Mouse (Mus musculus): Measurements from ENCODE around the gene Dicer1.
"Not testable (repeated sequence)": the region's sequence is repeated elsewhere in the genome, so short reads cannot be mapped to it uniquely, and the experiment has no call there.

Gene Dicer1

DNA sequence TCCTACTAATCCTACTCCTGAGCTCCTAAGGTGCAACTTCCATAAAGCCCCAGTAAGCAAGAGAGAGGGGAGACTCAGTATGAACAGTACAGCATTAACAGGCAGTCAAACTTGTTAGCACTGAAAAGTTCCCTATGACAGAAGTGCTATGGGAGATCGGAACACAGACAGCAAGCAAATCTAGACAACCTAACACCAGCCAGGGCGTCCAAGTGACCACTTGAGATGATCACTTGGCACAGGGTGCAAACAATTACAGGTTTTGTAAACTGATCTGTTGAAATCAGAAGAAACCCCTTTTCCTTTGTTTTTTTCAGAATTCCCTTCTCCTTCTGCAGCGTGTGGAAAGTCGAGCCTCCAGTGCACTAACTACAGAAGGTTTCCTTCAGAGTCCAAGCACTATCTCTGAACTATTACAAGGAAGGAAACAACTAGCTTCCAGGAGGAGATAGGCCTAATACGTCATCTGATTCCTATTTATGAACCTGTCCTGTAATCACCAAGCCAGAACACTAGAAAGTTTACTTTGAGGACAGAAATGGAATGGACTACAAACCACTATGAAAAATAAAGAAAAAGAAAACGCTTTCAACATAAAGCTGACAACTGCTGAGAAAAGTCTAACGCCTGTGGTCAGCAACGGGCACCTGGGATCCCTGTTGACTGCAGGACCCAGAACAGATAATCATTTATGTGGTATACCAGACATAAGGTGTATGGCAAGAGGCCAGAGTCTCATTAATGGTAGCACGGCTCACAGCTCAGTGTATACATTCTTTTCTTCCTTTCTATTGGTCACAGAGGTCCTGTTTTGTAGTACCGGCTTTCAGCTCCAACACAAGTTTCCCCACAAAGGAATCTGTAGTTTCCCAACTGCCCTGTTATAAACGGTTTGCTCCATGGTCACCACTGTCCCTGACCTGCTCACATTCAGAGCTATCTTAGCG is 10.6 kb downstream of the Dicer1 start:
- DNase-seq: no peak

DNA sequence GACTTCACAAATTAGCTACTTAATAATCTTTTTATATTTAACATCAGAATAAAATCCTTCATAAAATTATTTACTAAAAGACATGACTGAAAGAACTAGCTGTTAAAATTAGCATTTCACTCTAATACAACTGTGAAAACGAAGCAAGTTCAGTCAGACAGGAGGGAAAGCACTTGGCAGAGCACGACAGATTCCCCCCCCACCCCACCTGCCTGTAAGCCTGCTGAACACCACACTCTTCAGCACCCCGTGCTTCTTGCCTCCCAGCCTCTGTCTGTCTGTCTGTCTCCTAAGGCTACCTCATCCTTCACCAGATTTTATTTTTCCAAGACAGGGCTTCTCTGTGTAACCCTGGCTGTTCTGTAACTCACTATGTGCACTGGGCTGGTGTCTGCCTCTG is 12.8 kb downstream of the Dicer1 start:
- DNase-seq: no peak

DNA sequence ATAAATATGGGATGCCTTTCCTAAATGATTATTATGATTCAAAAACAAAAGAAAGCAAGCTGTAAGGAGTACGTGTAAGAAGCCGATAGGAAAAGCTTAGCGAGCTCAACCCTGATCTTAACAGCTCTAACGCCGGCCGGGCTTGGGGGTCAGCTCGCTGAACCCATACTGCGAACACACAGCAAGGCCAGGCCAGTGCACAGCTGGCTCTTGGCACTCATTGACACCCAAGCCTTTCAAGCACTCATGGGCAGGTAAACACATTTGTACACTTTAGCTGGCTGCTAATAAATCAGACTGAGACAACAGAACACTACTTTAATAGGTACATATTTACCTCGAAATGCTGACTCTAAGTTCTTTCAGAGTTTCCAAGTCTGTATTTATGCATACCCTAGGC is 13.3 kb downstream of the Dicer1 start:
- no peak for DNase-seq

- DNase-seq: no peak
These were observed 14.1 kb downstream of the Dicer1 start for GRCm38 (mm10) chr12:104737666-104738065.

GRCm38 (mm10) chr12:104735993-104736395 is 15.8 kb downstream of the Dicer1 start:
- no peak for DNase-seq

DNA sequence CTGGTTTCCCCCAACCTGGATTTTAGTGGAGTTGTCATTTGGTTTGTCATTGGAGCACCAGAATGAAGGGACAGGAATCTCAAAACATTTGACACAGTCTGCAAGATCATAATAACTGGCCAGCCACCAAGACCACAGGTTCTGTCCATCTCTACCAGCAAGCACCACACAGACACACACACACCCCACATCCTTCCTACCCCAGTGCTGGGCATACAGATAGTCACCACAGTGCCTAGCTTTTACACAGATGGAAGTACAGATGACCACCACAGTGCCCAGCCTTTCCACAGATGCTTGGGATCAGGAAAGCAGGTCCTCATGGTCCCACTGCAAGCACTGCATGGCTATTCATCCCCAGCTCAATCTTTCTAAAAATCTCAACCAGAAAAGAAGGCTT is 18.6 kb downstream of the Dicer1 start:
- DNase-seq: no peak

GRCm38 (mm10) chr12:104731782-104732181 is 20.0 kb downstream of the Dicer1 start:
- DNase-seq: no peak

DNA sequence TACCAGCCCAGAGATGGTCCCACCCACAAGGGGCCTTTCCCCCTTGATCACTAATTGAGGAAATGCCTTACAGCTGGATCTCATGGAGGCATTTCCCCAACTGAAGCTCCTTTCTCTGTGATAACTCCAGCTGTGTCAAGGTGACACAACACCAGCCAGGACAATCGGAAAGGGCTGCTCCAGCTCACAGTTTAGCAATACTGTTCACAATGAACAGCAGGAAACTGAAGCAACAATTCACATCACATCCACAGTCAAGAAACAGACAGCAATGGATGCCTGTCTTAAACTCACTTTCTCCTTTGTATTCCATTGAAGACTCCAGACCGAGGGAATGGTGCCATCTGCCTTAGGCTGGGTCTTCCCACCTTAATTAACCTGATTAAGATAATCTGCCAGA is 25.3 kb downstream of the Dicer1 start:
- not testable (repeated sequence) for DNase-seq

GRCm38 (mm10) chr12:104722056-104722455 is 29.7 kb downstream of the Dicer1 start:
- DNase-seq: no peak

GRCm38 (mm10) chr12:104721011-104721410 is 30.7 kb downstream of the Dicer1 start:
- DNase-seq: no peak

DNA sequence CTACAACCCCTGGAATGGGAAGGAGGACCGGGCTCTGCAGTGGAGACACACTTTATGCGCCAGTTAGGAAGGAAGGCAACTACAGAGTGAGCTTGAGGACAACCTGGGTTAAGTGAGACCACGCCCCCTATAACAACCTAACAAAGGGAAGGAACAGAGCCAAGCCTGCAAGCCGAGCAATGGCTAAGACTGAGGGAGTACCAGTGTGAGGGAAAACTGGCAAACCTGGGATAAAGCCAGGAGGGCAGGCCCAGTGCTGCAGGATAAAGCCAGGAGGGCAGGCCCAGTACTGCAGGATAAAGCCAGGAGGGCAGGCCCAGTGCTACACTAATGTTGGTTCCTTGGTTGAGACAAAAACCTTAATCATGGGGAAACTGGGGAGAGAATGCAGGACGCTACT is 32.8 kb downstream of the Dicer1 start:
- no peak for DNase-seq

- DNase-seq: no peak
These were observed 35.3 kb downstream of the Dicer1 start for GRCm38 (mm10) chr12:104716409-104716808.

DNA sequence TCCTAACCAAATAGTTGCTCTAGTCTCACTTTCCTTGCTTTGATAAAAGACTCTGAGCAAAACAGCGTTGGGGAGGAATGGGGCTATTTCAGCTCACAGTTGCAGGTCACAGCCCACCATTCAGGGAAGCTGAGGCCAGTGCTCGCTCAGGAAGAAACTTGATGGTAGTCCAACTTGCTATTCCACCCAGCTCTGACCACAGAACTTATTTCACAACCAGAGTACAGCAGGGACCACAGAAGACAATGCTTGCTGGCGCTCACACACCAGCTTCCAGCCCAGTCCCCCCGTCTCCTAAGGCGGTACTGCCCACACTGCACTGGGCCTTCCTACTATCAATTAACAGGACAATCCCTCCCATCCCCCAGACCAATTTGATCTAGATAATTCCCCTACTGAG is 36.3 kb downstream of the Dicer1 start:
- DNase-seq: no peak

- DNase-seq: no peak
These were observed 51.5 kb downstream of the Dicer1 start for GRCm38 (mm10) chr12:104700266-104700665.

DNA sequence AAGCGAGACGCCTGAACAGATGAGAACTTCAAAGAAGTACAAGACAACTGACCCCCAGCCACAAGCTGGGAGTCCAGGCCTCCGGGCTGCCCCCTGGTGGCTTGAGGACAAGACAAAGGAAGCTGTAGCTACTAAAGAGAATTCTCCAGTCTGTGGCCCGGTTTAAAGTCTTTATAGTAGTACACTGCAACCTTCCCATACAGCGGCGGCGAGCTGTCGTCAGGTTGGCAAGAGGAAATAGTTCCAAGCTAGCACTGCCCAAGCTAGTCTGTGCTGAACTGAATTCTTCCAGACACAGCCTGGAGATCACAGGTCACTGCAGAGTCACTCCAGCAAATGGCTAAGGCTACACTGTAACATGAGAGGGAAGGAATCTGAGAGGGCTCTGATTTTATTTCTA is 52.0 kb downstream of the Dicer1 start:
- peak; percentile 49 for DNase-seq

DNA sequence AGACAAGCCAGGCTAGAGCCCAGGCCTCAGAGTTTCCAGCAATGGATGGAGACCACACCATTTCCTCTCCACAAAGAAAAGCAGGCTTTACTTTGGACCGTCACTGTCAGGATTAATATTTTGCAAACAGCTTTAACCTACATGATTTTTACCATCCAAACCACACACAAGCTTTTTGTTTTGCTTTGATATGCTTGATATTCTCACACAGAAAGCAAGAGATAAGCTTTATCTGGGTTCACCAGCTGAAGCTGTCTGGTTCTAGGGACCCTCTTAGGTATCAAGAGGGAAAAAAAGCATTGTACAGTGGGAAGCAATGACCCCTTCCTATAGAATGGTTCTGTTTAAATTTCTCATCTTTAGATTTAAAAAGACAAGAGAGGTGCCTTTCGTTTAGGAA is 56.2 kb downstream of the Dicer1 start:
- no peak for DNase-seq

- no peak for DNase-seq
These were observed 58.9 kb downstream of the Dicer1 start for GRCm38 (mm10) chr12:104692864-104693263.

- DNase-seq: peak; percentile 18
These were observed 61.3 kb downstream of the Dicer1 start for GRCm38 (mm10) chr12:104690412-104690811.

DNA sequence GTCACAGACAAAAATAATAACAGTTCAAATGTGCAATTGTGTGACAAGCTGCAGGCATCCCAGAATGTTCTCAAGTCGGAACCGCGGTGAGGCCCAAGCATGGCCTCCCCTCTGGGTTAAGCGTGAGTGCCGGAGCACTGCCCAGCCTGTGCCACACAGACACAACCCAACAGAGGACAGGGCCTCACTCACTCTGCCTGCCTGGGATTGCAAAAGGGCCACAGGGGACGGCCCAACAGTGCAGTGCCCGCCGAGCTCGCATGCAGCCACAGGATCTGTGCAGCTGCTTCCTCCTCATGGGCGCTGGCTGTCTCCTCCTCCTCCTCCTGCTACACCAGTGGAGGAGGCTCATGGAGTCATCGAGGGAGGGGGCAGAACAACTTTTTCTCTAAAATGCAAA is 62.9 kb downstream of the Dicer1 start:
- no peak for DNase-seq

GRCm38 (mm10) chr12:104684411-104684931 is 67.3 kb downstream of the Dicer1 start:
- DNase-seq: no peak

- DNase-seq: no peak
These were observed 72.0 kb downstream of the Dicer1 start for GRCm38 (mm10) chr12:104679819-104680132.

- no peak for DNase-seq
These were observed 72.5 kb downstream of the Dicer1 start for GRCm38 (mm10) chr12:104679121-104679818.

DNA sequence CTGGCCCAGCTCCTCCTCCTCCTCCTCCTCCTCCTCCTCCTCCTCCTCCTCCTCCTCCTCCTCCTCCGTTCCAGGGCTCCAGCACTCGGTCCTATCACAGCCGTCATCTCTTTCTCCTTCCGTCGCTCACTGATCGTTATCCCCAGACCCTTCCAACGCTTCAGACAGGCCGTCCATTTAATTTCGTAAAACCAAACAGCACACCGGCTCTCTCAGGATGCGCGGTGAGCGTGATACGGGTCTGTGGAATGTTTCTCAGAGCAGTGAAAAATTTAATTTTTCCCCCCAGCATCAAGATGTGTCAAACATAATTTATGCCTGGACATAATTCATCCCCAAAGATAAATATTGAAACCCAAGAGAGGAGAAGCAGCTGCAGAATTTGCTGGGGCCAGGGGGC is 73.3 kb downstream of the Dicer1 start:
- DNase-seq: no peak

DNA sequence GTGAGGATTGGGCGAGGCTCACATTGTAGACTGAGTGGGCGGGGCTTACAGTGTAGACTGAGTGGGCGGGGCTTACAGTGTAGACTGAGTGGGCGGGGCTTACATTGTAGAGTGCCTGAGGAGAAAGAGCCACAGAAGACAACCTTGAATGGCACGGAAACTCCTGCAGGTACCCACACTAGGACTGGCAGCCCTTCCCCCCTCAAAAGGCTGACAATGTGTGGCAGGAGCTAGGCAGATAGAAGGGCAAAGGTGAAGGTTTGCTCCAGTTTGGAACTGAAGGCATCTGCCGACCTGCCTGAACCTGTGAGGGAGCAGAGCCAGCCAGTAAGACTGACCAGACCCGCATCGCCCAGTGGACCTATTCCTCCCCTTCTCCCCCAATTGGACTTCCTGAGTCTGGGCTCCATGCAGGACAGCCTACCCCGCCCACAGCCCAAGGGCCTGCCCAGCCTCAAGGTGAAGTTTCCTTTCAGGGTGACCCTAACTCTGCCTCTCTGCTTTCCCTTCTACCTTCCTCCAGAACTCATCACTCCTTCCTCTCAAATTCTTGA is 74.3 kb downstream of the Dicer1 start:
- DNase-seq: peak; percentile 33

Data from liver (tissue).